Mouse (Mus musculus) small intestine, adult 2 months (tissue): Measurements from ENCODE around the gene 6030468B19Rik.

Experiments used
- CTCF ChIP-seq: fragments of 200-500 bp; IDR thresholded peaks from 2 replicates; pipeline ENCODE4 v1.5.1; 2012; ENCODE audit warnings: low read depth, mild to moderate bottlenecking, control low read depth, inconsistent platforms, low read length, moderate library complexity, mixed read lengths; ENCODE audit not compliant: insufficient replicate concordance, insufficient read length; ENCODE audit errors: extremely low read depth
- POLR2A ChIP-seq: fragments of 200-500 bp; IDR thresholded peaks from 2 replicates; pipeline ENCODE4 v1.6.1; 2012; ENCODE audit warnings: low read depth, mild to moderate bottlenecking, control low read depth, inconsistent platforms, low read length, moderate library complexity

DNA sequence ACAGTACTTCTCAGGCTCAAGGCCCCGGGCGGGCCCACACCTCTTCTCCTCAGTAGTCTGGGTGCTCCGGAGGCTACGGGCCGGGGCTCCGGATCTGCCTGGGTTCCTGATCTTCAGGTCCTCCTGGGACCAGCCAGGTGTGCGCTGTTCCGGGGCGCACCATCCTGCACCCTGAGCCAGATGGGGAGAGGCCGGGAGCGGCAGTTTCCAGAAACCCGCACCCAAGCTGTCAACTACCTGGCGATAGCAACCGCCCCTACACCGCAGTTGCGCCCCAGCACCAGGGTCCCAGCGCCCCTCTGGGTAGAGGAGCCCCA, 17.3 kb upstream of the 6030468B19Rik start:
- TF ChIP-seq CTCF (no peak), POLR2A (no peak)
